Mouse (Mus musculus) stomach, postnatal 0 days (tissue): ENCODE data around the gene Sntn. TPM values are rescaled to one million over a fixed set of nuclear protein-coding genes. Genes with fewer than 3 reads are reported as not detected.

Source experiments
- ATAC-seq: fragments of 200-750 bp; cut with Nextera tagmentation; 2 replicates; pipeline ENCODE4 v1.8.0; 2017; ENCODE audit not compliant: low FRiP score, low TSS enrichment
- DNase-seq: peaks from one replicate; pipeline ENCODE4 v3.0.0-alpha.2; 2016; ENCODE audit warnings: low spot score
- H3K27ac ChIP-seq: fragments of 300-500 bp; sonication (generic); replicated peaks from 2 replicates; pipeline ENCODE4 v1.5.1; 2014; ENCODE audit warnings: mild to moderate bottlenecking, control low read depth
- H3K27me3 ChIP-seq: fragments of 300-500 bp; sonication (generic); 2 replicates; pipeline ENCODE4 v1.6.1; 2014; ENCODE audit warnings: low read length; ENCODE audit not compliant: control insufficient read depth, insufficient read depth
- H3K36me3 ChIP-seq: fragments of 300-500 bp; sonication (generic); 2 replicates; pipeline ENCODE4 v1.6.1; 2014; ENCODE audit warnings: low read length, mixed read lengths; ENCODE audit not compliant: control insufficient read depth, insufficient read depth
- H3K4me1 ChIP-seq: fragments of 300-500 bp; sonication (generic); replicated peaks from 2 replicates; pipeline ENCODE4 v1.6.1; 2014; ENCODE audit warnings: antibody characterized with exemption; ENCODE audit not compliant: control insufficient read depth, insufficient read depth
- H3K4me2 ChIP-seq: fragments of 300-500 bp; sonication (generic); replicated peaks from 2 replicates; pipeline ENCODE4 v1.6.1; 2014; ENCODE audit warnings: low read depth, mild to moderate bottlenecking, control low read depth, moderate library complexity
- H3K4me3 ChIP-seq: fragments of 300-500 bp; sonication (generic); 2 replicates; pipeline ENCODE4 v1.5.1; 2014; ENCODE audit warnings: low read depth, low read length, control low read depth
- H3K9ac ChIP-seq: fragments of 300-500 bp; sonication (generic); 2 replicates; pipeline ENCODE4 v1.6.1; 2014; ENCODE audit warnings: mild to moderate bottlenecking, low read length, control low read depth, mixed read lengths
- H3K9me3 ChIP-seq: fragments of 300-500 bp; sonication (generic); 2 replicates; pipeline ENCODE4 v1.6.1; 2016; ENCODE audit warnings: low read length; ENCODE audit not compliant: control insufficient read depth
- CTCF ChIP-seq: IDR thresholded peaks from 2 replicates; pipeline ENCODE4 v1.5.1; 2016; ENCODE audit warnings: antibody characterized with exemption, low read depth, mild to moderate bottlenecking, moderate library complexity
- EP300 ChIP-seq: optimal IDR thresholded peaks from 2 replicates; pipeline ENCODE3; 2016; ENCODE audit warnings: antibody characterized with exemption
- WGBS: fragments of 180-500 bp; shearing (Covaris S2); extraction: QIAGEN DNeasy Blood & Tissue Kit; methylation state at CpG from one replicate; pipeline ENCODE4 v1.1.7; 2014; 5-methylcytosine and 5-hydroxymethylcytosine counted together
- polyA plus RNA-seq: library from polyadenylated mRNA; unstranded; fragments of >200 nt; fragmentation: Nextera tagmentation; extraction: Ambion mirVana; gene quantifications from 2 replicates; pipeline ENCODE4 v1.2.1, GENCODE M21; 2015

Sntn gene
- not detected in 2 replicates for polyA plus RNA-seq

- DNase-seq (no peak), ATAC-seq (no peak)
- 57% methylated on average over 2 of the region's 2 CpGs for WGBS
- Histone ChIP-seq H3K9me3 (no peaks in the 10 kb centered on the region), H3K9ac (no peak within 1 kb of the TSS), H3K4me1 (no peaks in the 10 kb centered on the region), H3K4me3 (no peak within 1 kb of the TSS), H3K36me3 (no peaks in the 10 kb centered on the region), H3K27ac (no peak within 1 kb of the TSS), H3K27me3 (no peaks in the 10 kb centered on the region), H3K4me2 (no peak within 1 kb of the TSS)
- TF ChIP-seq CTCF, result no peak
- no peak for TF ChIP-seq EP300
Measured at GRCm38 (mm10) chr14:13670576-13670975, at the start of gene Sntn. Gene Sntn (plus strand): TSS chr14:13670876.

GRCm38 (mm10) chr14:13649865-13650264 is 20.8 kb upstream of the Sntn start:
- DNase-seq (no peak), ATAC-seq (no peak)
- no peak overlapping the region for H3K4me2 ChIP-seq
- no peak for TF ChIP-seq CTCF
- TF ChIP-seq EP300, result no peak
- WGBS, result 81% methylated on average over 1 of the region's 1 CpGs
- H3K27ac ChIP-seq, result no peak overlapping the region
- no peaks in the 10 kb centered on the region for H3K36me3 ChIP-seq
- H3K4me3 ChIP-seq, result no peak overlapping the region
- no peaks in the 10 kb centered on the region for H3K27me3 ChIP-seq
- H3K9me3 ChIP-seq, result no peaks in the 10 kb centered on the region
- H3K4me1 ChIP-seq, result no peaks in the 10 kb centered on the region
- no peak overlapping the region for H3K9ac ChIP-seq

- WGBS, result 76% methylated on average over 1 of the region's 1 CpGs
- Histone ChIP-seq H3K36me3 (no peaks in the 10 kb centered on the region), H3K4me2 (no peak overlapping the region), H3K9me3 (no peaks in the 10 kb centered on the region), H3K27me3 (no peaks in the 10 kb centered on the region), H3K9ac (no peak overlapping the region), H3K4me3 (no peak overlapping the region), H3K4me1 (no peaks in the 10 kb centered on the region), H3K27ac (no peak overlapping the region)
- DNase-seq, result no peak
- no peak for TF ChIP-seq CTCF
- no peak for TF ChIP-seq EP300
- ATAC-seq, result no peak
Measured at GRCm38 (mm10) chr14:13651039-13651438, 19.6 kb upstream of the Sntn start.

- no peak for TF ChIP-seq EP300
- no peak for TF ChIP-seq CTCF
- H3K36me3 ChIP-seq, result no peaks in the 10 kb centered on the region
- H3K4me2 ChIP-seq, result no peak overlapping the region
- 72% methylated on average over 2 of the region's 2 CpGs for WGBS
- no peak overlapping the region for H3K4me3 ChIP-seq
- H3K9me3 ChIP-seq, result no peaks in the 10 kb centered on the region
- H3K9ac ChIP-seq, result no peak overlapping the region
- no peaks in the 10 kb centered on the region for H3K4me1 ChIP-seq
- no peak for ATAC-seq
- DNase-seq, result no peak
- no peaks in the 10 kb centered on the region for H3K27me3 ChIP-seq
- no peak overlapping the region for H3K27ac ChIP-seq
Measured at GRCm38 (mm10) chr14:13651541-13652298, 19.0 kb upstream of the Sntn start.

GRCm38 (mm10) chr14:13686716-13687115 is 16.0 kb downstream of the Sntn start:
- no peak overlapping the region for H3K9ac ChIP-seq
- TF ChIP-seq EP300 (no peak), CTCF (no peak)
- WGBS, result 44% methylated on average over 1 of the region's 1 CpGs
- H3K36me3 ChIP-seq, result no peaks in the 10 kb centered on the region
- no peak overlapping the region for H3K4me3 ChIP-seq
- DNase-seq, result no peak
- H3K9me3 ChIP-seq, result no peaks in the 10 kb centered on the region
- no peak overlapping the region for H3K27ac ChIP-seq
- no peaks in the 10 kb centered on the region for H3K4me1 ChIP-seq
- no peak for ATAC-seq
- H3K27me3 ChIP-seq, result no peaks in the 10 kb centered on the region
- H3K4me2 ChIP-seq, result no peak overlapping the region

GRCm38 (mm10) chr14:13690426-13690825 is 19.8 kb downstream of the Sntn start:
- no peak for DNase-seq
- H3K9me3 ChIP-seq, result no peaks in the 10 kb centered on the region
- no peak overlapping the region for H3K4me2 ChIP-seq
- H3K4me3 ChIP-seq, result no peak overlapping the region
- no peaks in the 10 kb centered on the region for H3K36me3 ChIP-seq
- no peaks in the 10 kb centered on the region for H3K4me1 ChIP-seq
- no peak for ATAC-seq
- H3K27me3 ChIP-seq, result no peaks in the 10 kb centered on the region
- no peak for TF ChIP-seq EP300
- TF ChIP-seq CTCF, result no peak
- no peak overlapping the region for H3K9ac ChIP-seq
- 35% methylated on average over 2 of the region's 2 CpGs for WGBS
- H3K27ac ChIP-seq, result no peak overlapping the region
